Mouse (Mus musculus) embryo, embryonic 11 days (tissue): ENCODE measurements around the gene Mid1.
"Not testable (repeated sequence)": the region's sequence is repeated elsewhere in the genome, so short reads cannot be mapped to it uniquely, and the experiment has no call there.

ENCODE experiments used
- DNase-seq: peaks from one replicate; pipeline ENCODE4 v3.0.0-alpha.2; 2015

Mid1 gene

DNA sequence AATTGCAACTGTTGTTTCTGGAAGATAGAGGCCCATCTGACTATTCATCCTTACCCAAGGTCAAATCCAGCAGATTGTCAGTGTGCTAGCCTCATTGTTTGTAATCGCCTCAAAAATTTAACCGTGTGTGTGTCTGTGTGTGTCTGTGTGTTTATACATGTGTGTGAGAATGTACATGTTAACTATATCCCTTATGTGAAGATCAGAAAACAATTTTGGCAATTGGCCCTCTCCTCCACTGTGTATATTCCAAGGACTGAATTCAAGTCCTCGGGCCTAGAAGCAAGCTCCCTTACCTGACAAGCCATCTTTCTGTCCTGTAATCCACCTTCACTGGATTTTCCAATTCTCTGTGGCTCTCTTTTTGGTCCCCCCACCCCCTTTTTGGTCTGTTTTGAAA is 288.8 kb downstream of the Mid1 start:
- DNase-seq: not testable (repeated sequence)

GRCm38 (mm10) chrX:169974456-169974855 is 289.5 kb downstream of the Mid1 start:
- DNase-seq: not testable (repeated sequence)

DNA sequence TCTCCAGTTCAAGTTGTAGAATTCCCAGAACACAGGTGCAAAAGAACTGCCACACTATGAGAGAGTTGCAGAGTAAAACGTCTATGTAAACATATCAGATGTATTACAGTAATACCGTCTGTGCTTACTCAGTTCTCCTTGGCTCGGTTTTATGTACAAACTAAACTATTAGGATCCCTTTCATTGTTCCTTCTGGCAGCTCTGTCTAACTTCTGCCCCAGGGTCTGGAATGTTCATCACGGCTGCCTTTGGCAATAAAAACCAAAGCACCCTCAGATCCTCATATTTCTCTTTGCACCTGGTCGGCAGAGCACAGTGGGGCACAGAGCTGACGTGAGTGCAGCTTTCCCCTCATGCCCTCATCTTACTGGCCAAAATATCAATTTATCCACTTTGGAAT is 290.0 kb downstream of the Mid1 start:
- not testable (repeated sequence) for DNase-seq

DNA sequence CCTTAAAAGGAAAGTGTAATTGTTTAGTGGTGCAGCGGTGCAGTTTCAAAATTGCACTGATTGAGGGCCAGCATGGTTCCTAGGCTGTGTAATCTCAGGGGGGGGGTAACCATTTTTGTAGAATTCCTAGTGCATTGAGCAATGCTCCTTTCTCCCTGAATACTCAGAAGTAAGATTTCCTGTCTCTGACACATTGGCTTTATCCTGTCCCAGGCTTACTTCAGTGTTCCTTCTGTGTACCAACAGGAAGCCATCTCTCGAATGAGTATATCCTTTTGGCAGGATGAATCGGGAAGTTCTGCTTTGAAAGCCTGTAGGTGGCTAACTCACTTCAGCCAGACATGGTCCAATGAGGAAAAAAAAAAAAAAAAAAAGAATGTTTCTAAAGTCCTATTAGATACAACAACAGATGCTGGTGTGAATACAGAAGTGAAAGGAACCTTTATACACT is 290.7 kb downstream of the Mid1 start:
- not testable (repeated sequence) for DNase-seq

- DNase-seq: not testable (repeated sequence)
Observed at GRCm38 (mm10) chrX:169976340-169976739, 291.3 kb downstream of the Mid1 start.

- DNase-seq: not testable (repeated sequence)
Observed at GRCm38 (mm10) chrX:169977856-169978435, 292.9 kb downstream of the Mid1 start.

- DNase-seq: peak; percentile 72
Observed at GRCm38 (mm10) chrX:169978436-169979381, 293.7 kb downstream of the Mid1 start.

DNA sequence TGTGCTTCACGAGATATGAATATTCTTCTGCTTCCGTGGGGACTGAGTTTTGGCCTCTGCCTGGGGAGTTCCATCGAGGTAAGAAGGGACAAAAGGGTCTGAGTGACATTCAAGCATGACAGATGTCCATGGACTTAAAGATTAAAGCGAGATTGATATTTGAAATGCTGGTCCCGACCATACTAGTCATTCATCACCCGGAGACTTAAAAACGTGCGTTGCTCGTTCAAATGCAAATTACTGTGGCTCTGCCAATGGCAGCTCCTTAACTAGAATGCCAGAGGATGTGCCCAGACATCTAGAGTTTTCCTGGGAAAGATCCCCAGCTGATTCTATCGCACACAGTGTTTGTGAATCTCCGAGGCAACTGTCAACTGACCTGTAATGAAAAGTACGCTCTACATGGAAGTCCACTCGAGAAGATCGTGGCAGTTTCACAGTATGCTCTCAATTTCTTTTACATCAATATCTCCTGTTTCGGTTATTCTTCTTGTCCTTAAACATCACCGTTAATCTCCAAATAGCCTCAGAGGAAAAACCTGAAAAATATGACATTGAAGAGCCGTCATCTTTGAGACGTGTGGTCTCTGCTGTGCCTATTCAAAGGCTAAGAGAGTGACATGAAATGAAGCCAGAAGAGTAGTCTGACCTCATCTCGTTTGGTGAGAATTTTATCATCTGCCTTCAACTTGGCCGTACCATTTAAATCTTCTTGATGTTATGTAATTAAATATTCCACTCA is 294.6 kb downstream of the Mid1 start:
- peak; percentile 7 for DNase-seq

GRCm38 (mm10) chrX:169980203-169980556 is 295.2 kb downstream of the Mid1 start:
- DNase-seq: peak; percentile 1

DNA sequence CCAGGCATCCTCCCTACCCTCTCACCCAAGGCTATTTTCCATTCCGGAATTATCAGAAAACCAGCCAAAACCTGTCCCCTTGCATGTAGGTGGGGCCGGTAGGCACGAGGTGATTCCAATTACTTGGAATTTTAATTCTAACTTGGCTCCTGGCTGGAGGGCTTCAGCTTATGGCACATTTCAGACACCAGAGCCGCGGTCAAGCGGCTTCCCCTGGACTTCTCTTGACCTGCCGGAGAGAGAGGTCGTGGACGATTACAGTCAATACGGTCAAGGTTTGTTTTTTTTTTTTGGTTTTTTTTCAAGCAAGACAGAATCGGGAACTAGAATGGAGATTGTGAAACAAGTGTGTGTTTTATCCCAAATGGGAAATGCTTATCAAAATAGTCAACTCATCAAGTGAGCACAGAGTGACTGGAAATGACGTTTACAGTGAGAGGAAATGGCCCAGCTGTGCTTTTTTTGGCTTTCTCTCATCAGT is 295.9 kb downstream of the Mid1 start:
- DNase-seq: peak; percentile 18

- DNase-seq: peak; percentile 8
Observed at GRCm38 (mm10) chrX:169981761-169982181, 296.8 kb downstream of the Mid1 start.

DNA sequence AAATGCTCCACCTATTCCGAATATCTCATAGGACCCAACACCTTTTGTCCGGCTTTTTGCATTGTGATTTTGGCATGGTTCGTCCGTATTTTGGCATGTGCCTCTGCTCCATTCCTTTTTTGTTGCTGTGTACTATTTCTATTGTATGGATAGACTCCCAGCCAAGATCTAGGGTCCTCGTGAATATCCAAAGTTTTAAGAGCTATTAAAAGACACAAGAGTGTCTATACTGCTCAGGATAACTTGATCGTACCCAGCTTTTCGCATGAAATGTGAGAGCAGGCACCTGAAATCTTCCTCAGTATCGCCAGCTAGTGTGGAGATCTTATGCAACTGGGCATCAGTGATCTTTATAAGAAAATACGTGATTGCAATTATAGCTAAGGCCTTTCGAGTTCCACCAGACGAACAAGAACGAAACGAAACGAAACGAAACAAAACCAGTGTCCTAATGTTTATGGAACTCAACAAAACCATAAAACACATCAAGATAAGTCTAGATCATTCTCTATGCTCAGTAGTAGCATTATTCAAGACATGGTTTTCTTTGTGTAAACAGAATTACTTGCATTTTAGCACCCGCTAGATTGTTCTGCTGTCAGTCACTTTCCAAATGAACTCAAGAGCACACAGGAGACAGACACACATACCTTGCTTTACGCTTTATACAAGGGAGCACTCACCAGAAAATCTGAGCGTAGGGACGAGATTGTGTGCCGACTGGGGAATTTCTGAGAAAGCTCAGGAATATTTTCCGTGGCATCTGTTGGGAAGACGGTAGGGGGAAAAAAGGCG is 297.8 kb downstream of the Mid1 start:
- DNase-seq: peak; percentile 1

DNA sequence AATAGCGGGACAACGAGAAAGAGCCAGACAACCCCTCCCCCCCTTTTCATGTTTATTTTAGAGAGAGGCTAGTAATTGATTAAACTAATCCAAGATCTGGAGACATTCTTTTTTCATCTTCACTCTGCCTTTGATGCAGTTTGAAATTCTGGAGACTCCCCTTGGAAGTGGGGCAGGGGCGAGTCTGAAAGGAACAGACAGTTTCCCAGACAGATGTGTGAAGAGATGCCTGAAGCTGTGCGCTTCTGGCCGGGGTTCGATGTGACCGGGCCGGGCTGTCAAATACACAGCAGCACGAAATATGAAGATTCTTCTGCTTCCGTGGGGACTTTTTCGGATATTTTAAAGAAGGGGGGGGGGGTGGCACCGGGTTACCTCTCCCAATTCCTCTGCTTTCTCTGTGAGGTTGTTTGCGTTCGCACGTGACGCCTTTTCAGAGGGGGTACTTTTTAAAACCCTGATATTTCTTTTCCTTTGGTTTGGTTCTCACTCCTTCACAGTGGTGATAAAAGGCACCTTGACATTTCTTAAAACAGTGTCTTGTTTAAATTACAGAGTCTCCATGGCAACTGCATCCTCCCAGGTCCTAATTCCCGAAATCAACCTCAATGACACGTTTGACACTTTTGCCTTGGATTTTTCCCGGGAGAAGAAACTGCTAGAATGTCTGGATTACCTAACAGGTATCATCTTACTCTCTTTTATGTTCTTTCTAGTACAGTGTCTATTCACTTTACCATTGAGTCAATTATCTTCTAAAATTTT is 298.6 kb downstream of the Mid1 start:
- peak; percentile 7 for DNase-seq

DNA sequence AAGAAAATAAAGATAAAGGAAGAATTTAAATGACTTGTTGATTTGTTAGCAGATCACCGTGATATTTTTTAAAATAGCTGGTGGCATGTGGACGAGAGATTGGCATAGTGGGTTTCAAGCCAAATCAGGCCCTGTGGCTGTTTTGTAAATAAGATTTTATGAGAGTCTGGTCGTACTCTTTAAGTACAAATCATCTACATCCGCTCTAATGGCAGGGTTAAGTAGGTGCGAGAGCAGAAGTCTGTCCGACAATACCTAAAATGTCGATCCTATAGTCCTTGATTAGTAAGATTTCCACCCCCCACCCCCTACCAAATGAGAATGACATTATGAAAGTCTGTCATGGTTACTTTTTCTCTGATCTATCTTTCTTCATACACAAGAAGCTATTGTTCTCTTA is 299.3 kb downstream of the Mid1 start:
- not testable (repeated sequence) for DNase-seq

DNA sequence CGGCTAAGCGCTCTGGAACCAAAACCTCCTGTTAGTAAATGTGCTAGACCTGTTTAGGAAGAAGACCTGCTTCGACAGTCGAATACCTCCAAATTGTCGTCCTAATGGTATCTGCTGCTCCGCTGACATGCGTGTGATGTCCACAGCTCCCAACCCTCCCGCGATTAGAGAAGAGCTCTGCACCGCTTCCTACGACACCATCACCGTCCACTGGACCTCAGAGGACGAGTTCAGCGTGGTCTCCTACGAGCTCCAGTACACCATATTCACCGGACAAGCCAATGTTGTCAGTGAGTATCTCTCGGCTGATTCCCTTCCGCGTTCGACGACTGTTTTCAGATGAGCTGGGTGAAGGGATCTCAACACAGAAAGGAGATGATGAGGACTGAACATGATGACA is 299.9 kb downstream of the Mid1 start:
- DNase-seq: peak; percentile 19

GRCm38 (mm10) chrX:169985796-169986195 is 300.8 kb downstream of the Mid1 start:
- peak; percentile 17 for DNase-seq

DNA sequence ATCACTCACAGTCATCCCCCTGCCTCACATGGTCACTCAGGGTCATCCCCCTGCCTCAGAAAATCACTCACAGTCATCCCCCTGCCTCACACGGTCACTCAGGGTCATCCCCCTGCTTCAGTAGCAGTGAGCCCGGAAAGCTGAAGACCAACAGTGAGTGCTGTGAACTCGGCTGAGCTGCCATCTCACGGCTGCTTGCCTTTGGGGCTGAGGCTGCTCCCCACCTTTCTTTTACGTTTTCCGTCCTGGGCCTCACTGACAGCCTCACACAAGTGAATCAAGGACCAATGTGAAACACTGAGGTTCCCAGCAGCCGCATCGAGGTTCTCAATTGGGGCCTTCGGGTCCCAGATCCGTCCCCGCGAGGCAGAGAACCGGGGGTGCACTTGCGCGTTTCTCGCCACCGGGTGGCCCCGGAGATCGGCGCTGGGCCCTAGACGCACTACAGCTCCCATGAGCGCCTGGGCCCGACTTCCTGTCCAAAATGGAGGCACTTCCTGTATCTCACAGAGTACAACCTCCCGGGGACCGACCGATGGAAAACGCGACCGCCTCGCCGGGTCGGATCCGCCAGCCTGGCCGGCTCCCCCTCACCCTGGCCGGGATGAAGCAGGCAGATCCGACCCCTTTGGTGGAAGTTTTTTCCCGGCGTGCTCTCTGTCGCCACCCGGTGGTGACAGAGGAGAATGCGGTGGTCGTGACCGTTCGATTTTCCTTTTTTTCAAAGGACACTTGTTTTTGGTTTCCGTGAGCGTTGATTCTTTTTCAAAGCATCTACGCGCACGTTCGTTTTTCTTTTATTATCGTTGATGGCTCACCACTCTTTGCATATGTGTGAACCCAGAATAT is 301.7 kb downstream of the Mid1 start:
- peak; percentile 86 for DNase-seq

DNA sequence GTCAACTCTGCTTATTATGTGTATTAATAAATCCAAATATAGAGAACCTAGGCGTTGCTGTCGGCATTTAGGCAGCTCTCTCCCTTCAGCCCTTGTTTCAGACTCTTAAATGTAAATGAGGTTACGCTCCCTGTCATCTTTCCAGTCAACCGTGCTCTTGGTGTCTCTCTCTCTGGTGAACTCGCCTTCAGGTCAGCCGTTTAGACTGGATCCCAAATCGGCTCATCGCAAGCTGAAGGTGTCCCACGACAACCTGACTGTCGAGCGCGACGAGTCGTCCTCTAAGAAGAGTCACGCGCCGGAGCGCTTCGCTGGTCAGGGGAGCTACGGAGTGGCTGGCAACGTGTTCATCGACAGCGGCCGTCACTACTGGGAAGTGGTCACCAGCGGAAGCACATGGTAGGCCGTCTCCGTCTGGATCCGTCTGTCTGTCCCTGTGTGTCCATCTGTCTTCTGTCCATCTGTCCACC is 302.4 kb downstream of the Mid1 start:
- peak; percentile 61 for DNase-seq

- DNase-seq: peak; percentile 57
Observed at GRCm38 (mm10) chrX:169988571-169989218, 303.7 kb downstream of the Mid1 start.

GRCm38 (mm10) chrX:169989219-169989595 is 304.2 kb downstream of the Mid1 start:
- not testable (repeated sequence) for DNase-seq
